Comparison of ENCODE assay signal across 14 mouse cellular contexts in genomic region chr9:42736697-42737335, GRCm38 (mm10).
DNase-seq lines count a peak whose midpoint lies in the region; ATAC-seq and TF ChIP-seq lines count a peak whose summit lies in the region.
"Had no signal": no experiment of that assay in that cellular context is flagged by ENCODE, and none has a peak within 500 bp of the region (broad histone marks: within the 10 kb centered on the region; RNA-seq: fewer than 3 reads in every experiment).

No protein-coding gene starts in this region.

- H3K9me3 ChIP-seq in forebrain, embryonic 10.5 days, result no peaks in the 10 kb centered on the region
- no peaks in the 10 kb centered on the region for H3K9me3 ChIP-seq in forebrain, embryonic 11.5 days (ENCODE audit: control insufficient read depth, low read length)
- H3K9me3 ChIP-seq in kidney, embryonic 15.5 days (replicated peaks), result no peaks in the 10 kb centered on the region
- no peaks in the 10 kb centered on the region for H3K9me3 ChIP-seq in limb, embryonic 11.5 days (ENCODE audit: control insufficient read depth, low read length)
- H3K9me3 ChIP-seq: limb, embryonic 15.5 days had no signal

- H3K9ac ChIP-seq in forebrain, embryonic 11.5 days (ENCODE audit: low read length), result no peak overlapping the region
- H3K9ac ChIP-seq in kidney, embryonic 15.5 days, result no peak overlapping the region
- no peak overlapping the region for H3K9ac ChIP-seq in limb, embryonic 11.5 days (ENCODE audit: low read length)
- H3K9ac ChIP-seq: limb, embryonic 15.5 days had no signal

- 81% methylated on average over 7 of the region's 7 CpGs for WGBS in forebrain, embryonic 10.5 days
- WGBS in forebrain, embryonic 11.5 days, result 77% methylated on average over 7 of the region's 7 CpGs
- WGBS in kidney, embryonic 15.5 days, result 34% methylated on average over 7 of the region's 7 CpGs
- 48% methylated on average over 7 of the region's 7 CpGs for WGBS in limb, embryonic 11.5 days

- 0 out of 2 replicates have a peak overlapping the region, but pooled peaks have one; percentile 53 for H3K27ac ChIP-seq in forebrain, embryonic 10.5 days
- H3K27ac ChIP-seq in forebrain, embryonic 11.5 days (ENCODE audit: low read depth, low read length), result no peak overlapping the region
- peak overlapping the region; percentile 46; the same call in 1 of the 2 replicates for H3K27ac ChIP-seq in kidney, embryonic 15.5 days
- H3K27ac ChIP-seq in limb, embryonic 11.5 days (replicated peaks; ENCODE audit: low read depth, low read length), result no peak overlapping the region
- H3K27ac ChIP-seq: limb, embryonic 15.5 days had no signal

- peak; percentile 12; the same call in 1 of the 2 replicates for TF ChIP-seq CTCF in brain, embryonic 14.5 days (IDR thresholded peaks at IDR 0.05; ENCODE audit: borderline replicate concordance, extremely low read depth, insufficient read depth, insufficient read length)

- no peak for TF ChIP-seq POLR2A in brain, embryonic 14.5 days (IDR thresholded peaks at IDR 0.05; ENCODE audit: borderline replicate concordance, extremely low read depth, insufficient read depth, insufficient read length, poor library complexity, severe bottlenecking)

- no peak for ATAC-seq in forebrain, embryonic 11.5 days (replicated peaks; ENCODE audit: low FRiP score)
- peak; percentile 64 for ATAC-seq in kidney, embryonic 15.5 days (replicated peaks; ENCODE audit: low FRiP score)
- no peak for ATAC-seq in limb, embryonic 11.5 days (ENCODE audit: insufficient number of reproducible peaks, low FRiP score, low TSS enrichment, low read depth)
- ATAC-seq in cerebellum, adult (ENCODE audit: insufficient number of reproducible peaks, low FRiP score, low TSS enrichment), result no peak

- H3K4me2 ChIP-seq in forebrain, embryonic 11.5 days (ENCODE audit: low read depth, low read length, severe bottlenecking), result no peak overlapping the region
- no peak overlapping the region for H3K4me2 ChIP-seq in kidney, embryonic 15.5 days
- no peak overlapping the region for H3K4me2 ChIP-seq in limb, embryonic 11.5 days (ENCODE audit: low read depth, severe bottlenecking)
- H3K4me2 ChIP-seq: limb, embryonic 15.5 days had no signal

- no peaks in the 10 kb centered on the region for H3K36me3 ChIP-seq in forebrain, embryonic 10.5 days (replicated peaks)
- no peaks in the 10 kb centered on the region for H3K36me3 ChIP-seq in forebrain, embryonic 11.5 days (ENCODE audit: control insufficient read depth, insufficient read depth, low read length)
- H3K36me3 ChIP-seq in kidney, embryonic 15.5 days, result no peaks in the 10 kb centered on the region
- no peaks in the 10 kb centered on the region for H3K36me3 ChIP-seq in limb, embryonic 11.5 days (ENCODE audit: control insufficient read depth, insufficient read depth, low read length)
- H3K36me3 ChIP-seq: G1E; limb, embryonic 15.5 days had no signal

- H3K4me1 ChIP-seq in forebrain, embryonic 10.5 days, result peaks cover 29% of the 10 kb centered on the region
- H3K4me1 ChIP-seq in forebrain, embryonic 11.5 days (replicated peaks; ENCODE audit: control insufficient read depth, insufficient read depth, low read length), result no peaks in the 10 kb centered on the region
- peaks cover 38% of the 10 kb centered on the region for H3K4me1 ChIP-seq in kidney, embryonic 15.5 days
- no peaks in the 10 kb centered on the region for H3K4me1 ChIP-seq in limb, embryonic 11.5 days (ENCODE audit: control insufficient read depth, insufficient read depth, low read length)

- no peak for DNase-seq in forebrain, embryonic 10.5 days (ENCODE audit: extremely low spot score, low spot score)
- DNase-seq in forebrain, embryonic 11.5 days (ENCODE audit: low spot score), result no peak
- DNase-seq in kidney, adult 18-20 months, result no peak
- DNase-seq in brain, embryonic 14.5 days (ENCODE audit: low read depth), result peak; percentile 53
- DNase-seq in limb, embryonic 11.5 days (ENCODE audit: low spot score), result peak; percentile 33
- no peak for DNase-seq in frontal cortex, postnatal 10 days (ENCODE audit: low spot score in 2 of 2)
- DNase-seq: cerebellum, postnatal 25 days; lung, postnatal 14 days; right cerebral cortex, adult 18-20 months had no signal

- no peak overlapping the region for H3K4me3 ChIP-seq in forebrain, embryonic 10.5 days
- H3K4me3 ChIP-seq in forebrain, embryonic 11.5 days (ENCODE audit: low read depth, low read length), result no peak overlapping the region
- H3K4me3 ChIP-seq in kidney, embryonic 15.5 days (replicated peaks), result no peak overlapping the region
- H3K4me3 ChIP-seq in limb, embryonic 11.5 days (ENCODE audit: low read depth, low read length), result no peak overlapping the region
- H3K4me3 ChIP-seq: erythroblast, embryonic 14.5 days; limb, embryonic 15.5 days had no signal

- no peaks in the 10 kb centered on the region for H3K27me3 ChIP-seq in forebrain, embryonic 10.5 days (ENCODE audit: poor library complexity, severe bottlenecking)
- no peaks in the 10 kb centered on the region for H3K27me3 ChIP-seq in forebrain, embryonic 11.5 days (ENCODE audit: control insufficient read depth, insufficient read depth, low read length)
- no peaks in the 10 kb centered on the region for H3K27me3 ChIP-seq in kidney, embryonic 15.5 days
- no peaks in the 10 kb centered on the region for H3K27me3 ChIP-seq in limb, embryonic 11.5 days (ENCODE audit: control insufficient read depth, insufficient read depth, low read length)
- H3K27me3 ChIP-seq: limb, embryonic 15.5 days had no signal

Comparison
In these comparisons a context has a peak if more than half of its experiments do, and no peak if none do; other contexts are left out.
1. H3K27ac ChIP-seq: peak in forebrain, embryonic 10.5 days (single experiment) and kidney, embryonic 15.5 days (single experiment); none in forebrain, embryonic 11.5 days (single experiment) and limb, embryonic 11.5 days (single experiment).
2. DNase-seq: peak in brain, embryonic 14.5 days (single experiment) and limb, embryonic 11.5 days (single experiment); none in forebrain, embryonic 10.5 days (single experiment), forebrain, embryonic 11.5 days (single experiment), kidney, adult 18-20 months (single experiment) and frontal cortex, postnatal 10 days (0 of 2).